In the genomic region with DNA sequence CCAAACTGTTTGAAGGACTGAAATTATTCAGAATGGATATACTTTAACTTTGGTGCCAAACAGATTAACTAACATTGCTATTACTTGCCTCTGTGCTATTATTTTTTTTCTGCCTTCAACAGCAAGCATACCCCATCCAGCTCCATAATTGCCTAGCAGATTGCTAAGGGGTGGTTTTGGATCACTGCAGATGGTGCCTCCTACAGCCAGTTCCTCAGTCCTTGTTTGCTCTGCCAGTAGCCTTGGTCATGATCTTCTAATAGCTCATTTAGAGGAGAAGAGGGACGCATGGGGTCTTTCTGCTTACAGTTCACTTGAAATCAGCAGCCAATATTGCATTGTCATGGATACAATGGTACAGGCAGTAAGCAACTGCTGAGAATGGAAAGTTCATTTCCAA, we compare ENCODE assay signal across 11 mouse cellular contexts.
"Had no signal": no experiment of that assay in that cellular context is flagged by ENCODE, and none has a peak within 500 bp of the region (broad histone marks: within the 10 kb centered on the region; RNA-seq: fewer than 3 reads in every experiment).

No protein-coding gene starts in this region.

- DNase-seq: kidney, adult 18-20 months; kidney, adult 9 months; kidney, postnatal 14 days; left cerebral cortex, postnatal 4 days; liver, postnatal 0 days; lung, embryonic 14.5 days; retina, postnatal 1 day; right cerebral cortex, postnatal 25 days; spleen, adult 18-20 months; thymus, adult 18-20 months; thymus, postnatal 36 days had no signal
